Mouse (Mus musculus) frontal cortex, postnatal 36 days (tissue): Measurements from ENCODE around the gene 2510039O18Rik.

Source experiments
- DNase-seq, 2 experiments: peaks; one replicate each; pipeline ENCODE4 v3.0.0; 2022; ENCODE audit warnings: low spot score in 2 of 2

Gene 2510039O18Rik

GRCm38 (mm10) chr4:147985205-147986132 lies 44.8 kb downstream of the 2510039O18Rik start, which contains the start of gene Nppb:
Nppb (plus strand) TSS chr4:147985788.
- DNase-seq: no peak

DNA sequence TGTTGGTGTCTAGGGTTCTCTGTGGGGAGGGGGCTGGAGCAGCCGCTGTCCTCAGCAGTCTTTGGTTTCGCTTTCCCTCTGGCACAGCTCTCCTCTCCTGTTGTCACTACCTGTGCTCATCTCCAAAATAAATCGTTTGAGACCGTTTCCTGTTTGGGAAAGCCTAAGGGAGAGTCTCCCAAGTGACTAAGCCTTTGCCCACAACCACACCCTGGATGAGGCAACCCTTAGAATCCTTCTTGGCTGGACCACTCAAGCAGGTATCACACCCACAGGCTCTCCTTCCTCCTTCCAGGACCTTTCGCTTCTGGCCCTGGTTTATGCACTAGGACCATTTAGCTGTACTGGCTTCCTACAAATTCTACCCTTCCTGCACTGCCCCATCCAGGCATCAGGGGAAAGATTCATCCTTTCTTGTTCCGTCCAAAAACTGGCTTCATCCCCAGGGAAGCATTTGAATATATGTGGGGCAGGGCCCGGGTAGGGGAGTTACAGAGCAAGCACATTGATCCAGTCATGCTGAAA lies 52.9 kb downstream of the 2510039O18Rik start:
- no peak for DNase-seq

GRCm38 (mm10) chr4:147995311-147995710 lies 54.6 kb downstream of the 2510039O18Rik start:
- no peak for DNase-seq
